Mouse (Mus musculus) hindbrain, embryonic 10.5 days (tissue): Measurements from ENCODE around the gene Tap1. TPM values are rescaled to one million over a fixed set of nuclear protein-coding genes. Genes with fewer than 3 reads are reported as not detected.
"Not testable (repeated sequence)": the region's sequence is repeated elsewhere in the genome, so short reads cannot be mapped to it uniquely, and the experiment has no call there.

Experiments
- DNase-seq: peaks from one replicate; pipeline ENCODE4 v3.0.0-alpha.2; 2017; ENCODE audit warnings: low spot score
- H3K27ac ChIP-seq: fragments of 300-500 bp; sonication (generic); 2 replicates; pipeline ENCODE4 v1.5.1; 2016; ENCODE audit warnings: mild to moderate bottlenecking, moderate library complexity
- H3K27me3 ChIP-seq: fragments of 300-500 bp; sonication (generic); 2 replicates; pipeline ENCODE4 v1.6.1; 2016; ENCODE audit warnings: mild to moderate bottlenecking; ENCODE audit not compliant: poor library complexity, insufficient read depth, severe bottlenecking
- H3K36me3 ChIP-seq: fragments of 300-500 bp; sonication (generic); 2 replicates; pipeline ENCODE4 v1.6.1; 2016; ENCODE audit warnings: mild to moderate bottlenecking, moderate library complexity
- H3K4me1 ChIP-seq: fragments of 300-500 bp; sonication (generic); replicated peaks from 2 replicates; pipeline ENCODE4 v1.6.1; 2016; ENCODE audit warnings: mild to moderate bottlenecking
- H3K4me3 ChIP-seq: fragments of 300-500 bp; sonication (generic); 2 replicates; pipeline ENCODE4 v1.5.1; 2016; ENCODE audit warnings: mild to moderate bottlenecking, moderate library complexity
- H3K9me3 ChIP-seq: fragments of 300-500 bp; sonication (generic); 2 replicates; pipeline ENCODE4 v1.6.1; 2016; ENCODE audit warnings: mild to moderate bottlenecking, moderate library complexity
- WGBS: fragments of 180-500 bp; shearing (Covaris S2); methylation state at CpG from one replicate; pipeline ENCODE4 v1.1.7; 2016; 5-methylcytosine and 5-hydroxymethylcytosine counted together
- polyA plus RNA-seq: library from polyadenylated mRNA; unstranded; fragments of >200 nt; fragmentation: Nextera tagmentation; extraction: Ambion mirVana; gene quantifications from 2 replicates; pipeline ENCODE4 v1.2.1, GENCODE M21; 2016

The Tap1 gene
- polyA plus RNA-seq, 1 experiment from 2014 or later = 1.7 TPM

DNA sequence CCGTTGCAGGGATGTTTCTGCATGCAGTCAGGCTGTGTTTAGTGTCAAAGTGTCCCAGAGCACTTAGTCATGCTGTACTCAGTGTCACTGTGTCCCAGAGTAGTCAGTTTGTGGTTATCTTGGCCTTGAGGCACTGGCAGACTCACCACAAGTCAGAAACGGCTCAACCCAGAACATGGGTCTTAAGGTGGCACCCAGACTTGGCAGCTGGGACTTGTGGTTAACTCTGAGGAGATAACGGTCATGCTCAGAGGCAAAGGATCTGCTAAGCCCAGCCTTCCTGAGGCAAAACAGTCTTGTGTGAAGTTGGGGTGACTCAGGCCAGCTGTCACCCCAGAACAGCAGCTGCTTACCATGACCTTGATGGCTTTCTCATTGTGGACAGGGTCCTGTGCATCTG is 23.2 kb downstream of the Tap1 start:
- no peak overlapping the region for H3K4me3 ChIP-seq
- H3K27ac ChIP-seq = no peak overlapping the region
- H3K27me3 ChIP-seq = peaks cover 84% of the 10 kb centered on the region
- no peaks in the 10 kb centered on the region for H3K36me3 ChIP-seq
- H3K4me1 ChIP-seq = peaks cover 7% of the 10 kb centered on the region
- DNase-seq = no peak
- H3K9me3 ChIP-seq = peaks cover 3% of the 10 kb centered on the region; the same call in 1 of the 2 replicates
- 77% methylated on average over 3 of the region's 3 CpGs for WGBS

DNA sequence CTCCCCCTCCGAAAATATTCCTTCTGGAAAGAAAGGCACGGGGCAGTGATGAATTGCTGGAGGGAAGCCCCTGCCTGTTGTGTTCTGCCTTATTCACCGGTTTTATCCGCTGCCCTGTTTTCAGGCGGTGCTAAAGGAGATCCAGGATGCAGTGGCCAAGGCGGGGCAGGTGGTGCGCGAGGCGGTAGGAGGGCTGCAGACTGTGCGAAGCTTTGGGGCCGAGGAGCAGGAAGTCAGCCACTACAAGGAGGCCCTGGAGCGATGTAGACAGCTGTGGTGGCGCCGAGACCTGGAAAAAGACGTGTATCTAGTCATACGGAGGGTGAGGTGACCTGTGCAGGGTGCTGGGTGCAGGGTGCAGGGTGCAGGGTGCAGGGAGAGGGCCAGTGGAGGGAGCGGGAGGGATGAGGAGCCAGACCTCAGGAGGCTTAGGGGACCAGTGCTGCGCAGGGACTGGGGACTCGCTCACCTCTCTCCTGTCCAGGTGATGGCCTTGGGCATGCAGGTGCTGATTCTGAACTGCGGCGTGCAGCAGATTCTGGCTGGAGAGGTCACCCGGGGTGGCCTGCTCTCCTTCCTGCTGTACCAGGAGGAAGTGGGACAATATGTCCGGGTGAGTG is 24.5 kb downstream of the Tap1 start:
- H3K27me3 ChIP-seq = peaks cover 75% of the 10 kb centered on the region
- no peak overlapping the region for H3K4me3 ChIP-seq
- H3K27ac ChIP-seq = no peak overlapping the region
- H3K9me3 ChIP-seq = peaks cover 3% of the 10 kb centered on the region; the same call in 1 of the 2 replicates
- H3K4me1 ChIP-seq = peaks cover 6% of the 10 kb centered on the region; the same call in 1 of the 2 replicates
- 16% methylated on average over 23 of the region's 23 CpGs for WGBS
- H3K36me3 ChIP-seq = no peaks in the 10 kb centered on the region
- no peak for DNase-seq

DNA sequence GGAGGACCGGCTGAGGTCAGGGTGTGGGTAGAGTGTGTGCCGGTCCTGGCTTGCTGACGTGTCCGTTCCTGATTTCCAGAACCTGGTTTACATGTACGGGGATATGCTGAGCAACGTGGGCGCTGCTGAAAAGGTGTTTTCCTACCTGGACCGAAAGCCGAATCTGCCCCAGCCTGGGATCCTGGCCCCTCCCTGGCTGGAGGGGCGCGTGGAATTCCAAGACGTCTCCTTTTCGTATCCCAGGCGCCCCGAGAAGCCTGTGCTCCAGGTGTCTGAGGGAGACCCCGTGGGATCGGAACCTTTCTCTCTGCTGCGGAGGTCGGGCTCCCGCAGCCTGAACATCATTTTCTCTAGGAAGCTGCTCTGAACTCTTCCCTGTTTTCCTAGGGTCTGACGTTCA is 26.6 kb downstream of the Tap1 start:
- H3K4me3 ChIP-seq = no peak overlapping the region

DNA sequence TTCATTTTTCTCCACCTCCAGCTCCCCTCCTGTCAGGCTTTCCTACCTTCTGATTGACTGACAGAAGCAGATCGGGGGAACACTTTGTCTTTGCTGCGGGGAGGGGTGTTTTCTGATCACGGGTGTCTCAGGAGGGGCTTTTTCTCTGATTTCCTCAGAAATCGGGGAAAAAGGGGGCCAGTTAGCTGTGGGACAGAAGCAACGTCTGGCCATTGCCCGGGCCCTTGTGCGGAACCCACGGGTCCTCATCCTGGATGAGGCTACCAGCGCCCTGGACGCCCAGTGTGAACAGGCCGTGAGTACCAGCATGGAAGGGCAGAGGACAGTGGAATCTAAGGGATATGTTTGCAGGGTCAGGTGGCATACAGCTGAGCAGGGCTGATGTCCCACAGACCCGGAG is 27.8 kb downstream of the Tap1 start:
- peaks cover 6% of the 10 kb centered on the region; the same call in 1 of the 2 replicates for H3K4me1 ChIP-seq

More for the DNA sequence above, 26.6 kb downstream of the Tap1 start:
- Histone ChIP-seq H3K9me3 (peaks cover 8% of the 10 kb centered on the region), H3K4me1 (peaks cover 6% of the 10 kb centered on the region; the same call in 1 of the 2 replicates), H3K27ac (no peak overlapping the region), H3K27me3 (peaks cover 62% of the 10 kb centered on the region), H3K36me3 (no peaks in the 10 kb centered on the region)
- 43% methylated on average over 21 of the region's 21 CpGs for WGBS
- no peak for DNase-seq

DNA sequence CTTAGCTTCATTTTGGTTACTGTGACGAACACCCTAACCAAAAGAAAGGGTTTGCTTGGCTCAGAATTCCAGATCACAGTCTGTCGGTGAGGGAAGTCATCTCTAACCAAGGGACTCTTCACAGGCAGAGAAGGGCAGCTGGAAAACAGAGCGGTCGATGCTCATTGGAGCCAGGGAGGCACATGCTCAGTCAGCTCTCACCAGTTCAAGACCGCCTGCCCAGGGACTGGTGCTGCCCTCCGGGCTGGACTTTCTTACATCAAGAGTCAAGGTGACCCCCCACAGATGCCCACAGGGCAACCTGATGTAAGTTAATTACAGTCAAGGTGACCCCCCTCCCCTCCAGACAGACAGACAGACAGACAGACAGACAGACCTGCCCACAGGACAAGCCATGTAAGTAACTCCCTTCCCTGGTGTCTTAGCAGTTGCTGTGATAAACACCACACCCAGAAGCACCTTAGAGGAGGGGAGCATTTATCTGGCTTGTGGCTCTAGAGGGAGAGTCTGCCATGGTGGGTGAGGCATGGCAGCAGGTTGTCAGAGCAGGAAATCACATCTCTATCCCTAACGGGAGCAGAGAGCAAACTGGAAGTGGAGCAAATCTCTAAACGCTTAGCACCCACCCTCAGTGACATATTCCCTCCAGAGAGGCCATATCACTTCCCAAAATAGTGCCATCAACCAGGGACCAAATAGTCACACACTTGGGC is 30.0 kb downstream of the Tap1 start:
- Histone ChIP-seq H3K27me3 (peaks cover 36% of the 10 kb centered on the region), H3K4me3 (no peak overlapping the region), H3K9me3 (peaks cover 8% of the 10 kb centered on the region), H3K27ac (no peak overlapping the region), H3K36me3 (no peaks in the 10 kb centered on the region), H3K4me1 (no peaks in the 10 kb centered on the region)
- 90% methylated on average over 8 of the region's 8 CpGs for WGBS
- DNase-seq = no peak

More for the DNA sequence above, 27.8 kb downstream of the Tap1 start:
- Histone ChIP-seq H3K36me3 (no peaks in the 10 kb centered on the region), H3K9me3 (peaks cover 8% of the 10 kb centered on the region), H3K27ac (no peak overlapping the region), H3K4me3 (no peak overlapping the region), H3K27me3 (peaks cover 58% of the 10 kb centered on the region)
- WGBS = 83% methylated on average over 12 of the region's 12 CpGs
- DNase-seq = no peak

DNA sequence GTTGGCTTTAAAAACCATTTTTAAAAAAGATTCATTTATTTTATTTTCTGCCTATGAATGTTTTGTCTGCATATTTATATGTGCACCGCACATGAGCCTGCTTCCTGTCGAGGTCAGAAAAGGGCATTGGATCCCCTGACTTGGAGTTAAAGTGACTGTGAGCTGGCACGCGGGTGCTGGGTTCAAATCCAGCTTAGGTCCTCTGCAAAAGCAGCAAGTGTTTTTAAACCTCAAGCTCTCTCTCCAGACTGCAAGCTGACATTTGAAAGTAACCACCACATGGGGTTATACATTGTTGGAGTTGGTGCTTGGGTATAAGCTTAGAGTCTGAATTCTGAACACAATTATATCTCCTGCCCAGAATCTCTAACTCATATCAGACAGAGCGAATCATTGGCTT is 30.6 kb downstream of the Tap1 start:
- H3K4me3 ChIP-seq = no peak overlapping the region
- peaks cover 30% of the 10 kb centered on the region for H3K27me3 ChIP-seq
- 94% methylated on average over 5 of the region's 5 CpGs for WGBS
- no peak for DNase-seq
- H3K36me3 ChIP-seq = no peaks in the 10 kb centered on the region
- H3K9me3 ChIP-seq = peaks cover 8% of the 10 kb centered on the region
- no peak overlapping the region for H3K27ac ChIP-seq
- no peaks in the 10 kb centered on the region for H3K4me1 ChIP-seq

DNA sequence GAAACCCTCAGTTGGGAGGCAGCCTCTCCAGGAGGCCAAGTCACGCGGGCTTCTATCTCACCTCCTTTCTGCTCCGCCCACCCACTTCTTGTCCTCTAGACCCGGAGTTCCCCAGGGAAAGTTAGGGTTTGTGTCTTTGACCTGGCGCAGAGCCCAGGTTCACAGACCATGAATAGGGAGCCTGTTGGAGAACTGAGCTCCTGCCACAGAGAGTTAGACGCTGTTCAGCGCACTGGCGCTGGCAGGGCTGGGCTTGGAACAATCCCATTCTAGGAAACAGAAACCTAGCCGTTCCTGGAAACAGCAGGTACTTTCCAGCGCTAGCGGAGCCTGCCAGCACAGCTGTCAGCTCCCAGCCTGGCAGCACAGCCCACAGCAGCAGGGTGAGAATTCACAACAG is 31.3 kb downstream of the Tap1 start:
- Histone ChIP-seq H3K27ac (no peak overlapping the region), H3K27me3 (peaks cover 23% of the 10 kb centered on the region), H3K4me3 (no peak overlapping the region), H3K9me3 (peaks cover 8% of the 10 kb centered on the region), H3K4me1 (no peaks in the 10 kb centered on the region), H3K36me3 (no peaks in the 10 kb centered on the region)
- WGBS = 92% methylated on average over 11 of the region's 11 CpGs
- DNase-seq = no peak

DNA sequence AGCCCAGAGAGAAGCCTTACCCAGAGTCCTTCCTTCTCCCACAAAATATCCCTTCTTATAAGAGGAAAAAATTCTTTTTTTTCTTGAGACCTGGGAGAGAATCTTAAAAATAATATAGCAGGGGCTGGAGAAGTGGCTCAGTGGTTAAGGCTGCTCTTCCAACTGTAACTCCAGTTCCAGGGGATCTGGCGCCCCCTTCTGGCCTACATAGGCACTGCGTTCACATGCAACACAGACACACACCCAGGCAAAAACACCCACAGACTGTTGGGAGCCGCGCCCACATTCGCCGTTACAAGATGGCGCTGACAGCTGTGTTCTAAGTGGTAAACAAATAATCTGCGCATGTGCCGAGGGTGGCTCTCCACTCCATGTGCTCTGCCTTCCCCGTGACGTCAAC is 31.7 kb downstream of the Tap1 start:
- H3K36me3 ChIP-seq, H3K9me3 ChIP-seq, DNase-seq, H3K27ac ChIP-seq, H3K4me3 ChIP-seq, H3K4me1 ChIP-seq: not testable (repeated sequence)
- peaks cover 19% of the 10 kb centered on the region for H3K27me3 ChIP-seq
- 91% methylated on average over 9 of the region's 11 CpGs for WGBS

DNA sequence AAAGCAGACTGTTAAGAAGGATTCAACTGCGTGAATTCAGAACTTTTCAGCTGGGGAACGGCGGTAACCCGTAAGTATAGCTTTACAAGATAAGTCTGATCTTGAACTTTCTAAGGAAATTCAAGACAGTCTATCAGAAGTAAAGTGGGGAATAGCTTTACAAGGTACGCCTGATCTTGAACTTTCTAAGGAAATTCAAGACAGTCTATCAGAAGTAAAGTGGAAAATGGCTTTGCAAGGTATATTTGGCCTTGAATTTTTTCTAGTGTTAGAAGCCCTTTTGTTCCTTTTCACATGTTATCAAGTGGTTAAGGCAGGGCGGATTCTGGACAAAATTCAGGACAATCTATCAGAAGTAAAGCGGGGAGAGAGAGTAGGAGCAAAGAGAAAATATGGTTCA is 32.4 kb downstream of the Tap1 start:
- H3K9me3 ChIP-seq = peaks cover 14% of the 10 kb centered on the region
- not testable (repeated sequence) for DNase-seq, H3K36me3 ChIP-seq, H3K4me3 ChIP-seq, H3K27ac ChIP-seq, H3K4me1 ChIP-seq
- WGBS = 92% methylated on average over 6 of the region's 7 CpGs
- peaks cover 12% of the 10 kb centered on the region for H3K27me3 ChIP-seq

DNA sequence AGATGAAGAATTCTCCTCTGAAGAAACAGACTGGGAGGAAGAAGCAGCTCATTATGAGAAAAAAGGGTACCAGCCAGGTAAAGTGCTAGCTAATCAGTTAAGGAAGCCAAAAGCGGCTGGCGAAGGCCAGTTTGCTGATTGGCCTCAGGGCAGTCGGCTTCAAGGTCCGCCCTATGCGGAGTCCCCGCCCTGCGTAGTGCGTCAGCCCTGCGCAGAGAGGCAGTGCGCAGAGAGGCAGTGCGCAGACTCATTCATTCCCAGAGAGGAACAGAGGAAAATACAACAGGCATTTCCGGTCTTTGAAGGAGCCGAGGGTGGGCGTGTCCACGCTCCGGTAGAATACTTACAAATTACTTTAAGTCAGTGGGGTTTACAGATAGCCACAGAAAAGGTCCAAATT is 33.0 kb downstream of the Tap1 start:
- not testable (repeated sequence) for DNase-seq, H3K36me3 ChIP-seq, H3K27ac ChIP-seq, H3K4me1 ChIP-seq, H3K4me3 ChIP-seq, H3K27me3 ChIP-seq
- 93% methylated on average over 8 of the region's 16 CpGs for WGBS
- peaks cover 20% of the 10 kb centered on the region for H3K9me3 ChIP-seq

DNA sequence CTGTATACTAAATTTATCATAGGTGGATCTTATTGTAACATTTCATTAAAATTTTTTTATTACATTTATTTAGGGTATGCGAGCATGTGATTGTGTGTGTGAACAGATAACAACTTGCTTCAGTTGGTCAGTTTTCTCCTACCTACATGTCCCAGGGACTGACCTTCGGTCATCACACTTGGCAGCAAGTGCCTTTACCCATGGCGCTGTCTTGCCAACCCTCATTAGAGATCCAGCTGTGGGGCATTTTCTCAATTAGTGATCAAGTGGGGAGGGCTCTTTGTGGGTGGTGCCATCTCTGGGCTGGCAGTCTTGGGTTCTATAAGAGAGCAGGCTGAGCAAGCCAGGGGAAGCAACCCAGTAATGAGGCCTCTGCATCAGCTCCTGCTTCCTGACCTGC is 37.5 kb downstream of the Tap1 start:
- no peaks in the 10 kb centered on the region for H3K4me1 ChIP-seq
- no peaks in the 10 kb centered on the region for H3K36me3 ChIP-seq
- H3K27me3 ChIP-seq = no peaks in the 10 kb centered on the region
- H3K9me3 ChIP-seq = peaks cover 13% of the 10 kb centered on the region
- WGBS = 94% methylated on average over 3 of the region's 3 CpGs
- no peak for DNase-seq
- H3K27ac ChIP-seq = no peak overlapping the region
- no peak overlapping the region for H3K4me3 ChIP-seq

DNA sequence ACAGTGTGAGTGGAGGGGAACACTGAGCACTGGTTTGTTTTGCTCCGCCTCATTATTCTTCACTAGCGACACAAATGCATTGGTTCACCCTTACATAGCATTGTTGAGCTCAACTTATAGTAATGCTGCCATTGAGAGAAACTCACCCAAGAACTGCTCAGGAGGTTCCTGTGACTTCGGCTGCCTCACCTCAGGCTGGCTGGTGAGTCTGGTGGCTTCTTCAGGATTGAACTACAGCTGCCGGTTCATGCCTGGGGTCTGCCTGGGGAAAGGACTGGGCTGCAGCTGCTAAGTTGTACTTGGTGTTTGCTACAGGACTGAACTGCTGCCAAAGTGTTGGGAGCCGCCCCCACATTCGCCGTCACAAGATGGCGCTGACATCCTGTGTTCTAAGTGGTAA is 38.1 kb downstream of the Tap1 start:
- Histone ChIP-seq H3K4me1 (no peaks in the 10 kb centered on the region), H3K4me3 (no peak overlapping the region), H3K36me3 (no peaks in the 10 kb centered on the region), H3K27me3 (no peaks in the 10 kb centered on the region), H3K9me3 (peaks cover 13% of the 10 kb centered on the region), H3K27ac (no peak overlapping the region)
- 96% methylated on average over 8 of the region's 8 CpGs for WGBS
- DNase-seq = no peak

DNA sequence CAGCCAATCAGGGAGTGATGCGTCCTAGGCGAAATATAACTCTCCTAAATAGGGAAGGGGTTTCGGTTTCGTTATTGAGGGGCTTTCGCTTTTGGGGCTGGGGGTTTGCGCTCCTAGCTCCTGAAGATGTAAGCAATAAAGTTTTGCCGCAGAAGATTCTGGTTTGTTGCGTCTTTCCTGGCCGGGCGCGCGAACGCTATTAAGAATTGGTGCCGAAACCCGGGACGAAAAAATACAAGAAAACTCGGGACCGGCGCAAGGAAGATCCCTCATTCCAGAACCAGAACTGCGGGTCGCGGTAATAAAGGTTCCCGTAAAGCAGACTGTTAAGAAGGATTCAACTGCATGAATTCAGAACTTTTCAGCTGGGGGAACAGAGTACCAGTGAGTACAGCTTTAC is 38.6 kb downstream of the Tap1 start:
- DNase-seq, H3K27ac ChIP-seq, H3K36me3 ChIP-seq, H3K4me3 ChIP-seq, H3K4me1 ChIP-seq, H3K27me3 ChIP-seq: not testable (repeated sequence)
- H3K9me3 ChIP-seq = peaks cover 13% of the 10 kb centered on the region
- 97% methylated on average over 17 of the region's 23 CpGs for WGBS
